Mouse (Mus musculus) liver, embryonic 15.5 days (tissue): ENCODE data around the gene Ube2l6. TPM values are rescaled to one million over a fixed set of nuclear protein-coding genes. Genes with fewer than 3 reads are reported as not detected.

Source experiments
- ATAC-seq: fragments of 200-750 bp; cut with Nextera tagmentation; 2 replicates; pipeline ENCODE4 v1.8.0; 2017; ENCODE audit warnings: moderate number of reproducible peaks, mild to moderate bottlenecking, moderate library complexity; ENCODE audit not compliant: insufficient read depth
- H3K27ac ChIP-seq: fragments of 300-500 bp; sonication (generic); replicated peaks from 2 replicates; pipeline ENCODE4 v1.5.1; 2015; ENCODE audit warnings: mild to moderate bottlenecking, inconsistent platforms
- H3K27me3 ChIP-seq: fragments of 300-500 bp; sonication (generic); 2 replicates; pipeline ENCODE4 v1.6.1; 2015; ENCODE audit warnings: mild to moderate bottlenecking, inconsistent platforms
- H3K36me3 ChIP-seq: fragments of 300-500 bp; sonication (generic); replicated peaks from 2 replicates; pipeline ENCODE4 v1.6.1; 2015; ENCODE audit warnings: moderate library complexity, mild to moderate bottlenecking, inconsistent platforms
- H3K4me1 ChIP-seq: fragments of 300-500 bp; sonication (generic); replicated peaks from 2 replicates; pipeline ENCODE4 v1.6.1; 2015; ENCODE audit warnings: inconsistent platforms
- H3K4me2 ChIP-seq: fragments of 300-500 bp; sonication (generic); 2 replicates; pipeline ENCODE4 v1.6.1; 2015; ENCODE audit warnings: moderate library complexity, mild to moderate bottlenecking, inconsistent platforms
- H3K4me3 ChIP-seq: fragments of 300-500 bp; sonication (generic); replicated peaks from 2 replicates; pipeline ENCODE4 v1.5.1; 2015; ENCODE audit warnings: mild to moderate bottlenecking, inconsistent platforms
- H3K9ac ChIP-seq: fragments of 300-500 bp; sonication (generic); 2 replicates; pipeline ENCODE4 v1.6.1; 2015; ENCODE audit warnings: moderate library complexity, mild to moderate bottlenecking, inconsistent platforms
- H3K9me3 ChIP-seq: fragments of 300-500 bp; sonication (generic); replicated peaks from 2 replicates; pipeline ENCODE4 v1.6.1; 2016; ENCODE audit warnings: inconsistent platforms
- WGBS: fragments of 180-500 bp; shearing (Covaris S2); methylation state at CpG from one replicate; pipeline ENCODE4 v1.1.7; 2015; ENCODE audit warnings: mixed read lengths; ENCODE audit not compliant: insufficient replicate concordance; 5-methylcytosine and 5-hydroxymethylcytosine counted together
- polyA plus RNA-seq: library from polyadenylated mRNA; unstranded; fragments of >200 nt; fragmentation: Nextera tagmentation; extraction: Ambion mirVana; gene quantifications from 2 replicates; pipeline ENCODE4 v1.2.1, GENCODE M21; 2015

The Ube2l6 gene
- polyA plus RNA-seq, 1 experiment from 2014 or later = 533 TPM

DNA sequence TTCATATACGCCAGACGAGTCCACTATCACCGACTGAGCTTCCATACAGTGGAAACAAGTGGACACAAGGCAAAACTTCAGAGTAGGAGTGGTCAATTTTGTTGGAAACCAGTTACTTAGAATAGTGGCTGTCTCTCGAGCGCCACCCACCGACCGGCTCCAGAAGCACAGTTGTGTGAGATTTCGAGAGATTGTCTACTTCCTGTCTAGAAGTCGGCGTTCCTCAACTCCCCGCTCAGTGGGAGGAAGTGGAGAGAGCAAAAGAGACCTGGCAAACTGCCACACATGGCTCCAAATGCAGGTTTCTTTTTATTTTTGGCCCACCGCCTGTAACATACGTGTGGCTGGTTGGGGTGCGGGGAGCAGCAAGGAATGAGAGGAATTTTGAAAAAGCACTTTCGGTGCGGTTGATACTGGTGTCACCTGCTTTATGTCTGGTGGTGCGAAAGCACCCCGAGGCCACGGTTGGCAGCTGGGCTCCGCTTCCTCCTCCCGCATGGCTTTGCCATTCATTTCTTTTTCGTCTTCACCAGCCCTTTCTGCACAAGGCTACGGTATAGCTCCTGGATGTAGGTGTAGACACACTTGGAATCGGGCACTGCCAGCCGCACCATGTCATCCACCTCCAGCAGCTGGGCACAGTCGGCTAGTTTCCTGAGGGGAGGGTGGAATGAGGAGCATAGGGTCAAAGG, 12.4 kb downstream of the Ube2l6 start:
- Histone ChIP-seq H3K4me3 (peak overlapping the region; percentile 43), H3K36me3 (peaks cover 50% of the 10 kb centered on the region), H3K4me2 (peak overlapping the region; percentile 79), H3K27me3 (peaks cover 10% of the 10 kb centered on the region), H3K27ac (peak overlapping the region; percentile 98), H3K9ac (peak overlapping the region; percentile 60), H3K4me1 (peaks cover 87% of the 10 kb centered on the region), H3K9me3 (no peaks in the 10 kb centered on the region)
- 25% methylated on average over 26 of the region's 26 CpGs for WGBS
- ATAC-seq = peak; percentile 2; the same call in 1 of the 2 replicates

DNA sequence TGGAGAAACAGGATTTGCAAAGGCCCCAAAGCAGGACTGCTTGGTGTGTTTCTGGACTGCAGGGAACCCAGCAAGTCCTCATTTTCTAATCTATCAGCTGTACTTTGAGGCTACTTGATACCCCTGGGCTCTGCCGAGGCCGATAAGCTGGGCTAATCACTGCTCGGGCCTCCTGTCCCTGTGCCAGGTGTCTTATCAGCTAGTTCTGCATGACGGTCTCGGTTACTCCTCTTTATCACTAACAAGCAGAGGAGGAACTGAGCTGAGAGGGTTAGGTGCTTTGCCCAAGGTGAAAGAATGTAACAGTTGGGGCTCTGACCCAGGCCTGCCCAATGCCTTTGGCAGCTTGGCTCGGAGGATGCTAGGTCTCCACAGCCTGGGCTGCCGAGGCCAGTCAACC, 13.3 kb downstream of the Ube2l6 start:
- Histone ChIP-seq H3K9ac (peak overlapping the region; percentile 66), H3K4me2 (peak overlapping the region; percentile 79), H3K27me3 (peaks cover 18% of the 10 kb centered on the region), H3K27ac (peak overlapping the region; percentile 98), H3K9me3 (no peaks in the 10 kb centered on the region), H3K36me3 (peaks cover 42% of the 10 kb centered on the region), H3K4me3 (peak overlapping the region; percentile 43), H3K4me1 (peaks cover 79% of the 10 kb centered on the region)
- WGBS = 19% methylated on average over 7 of the region's 7 CpGs
- peak; percentile 97 for ATAC-seq

DNA sequence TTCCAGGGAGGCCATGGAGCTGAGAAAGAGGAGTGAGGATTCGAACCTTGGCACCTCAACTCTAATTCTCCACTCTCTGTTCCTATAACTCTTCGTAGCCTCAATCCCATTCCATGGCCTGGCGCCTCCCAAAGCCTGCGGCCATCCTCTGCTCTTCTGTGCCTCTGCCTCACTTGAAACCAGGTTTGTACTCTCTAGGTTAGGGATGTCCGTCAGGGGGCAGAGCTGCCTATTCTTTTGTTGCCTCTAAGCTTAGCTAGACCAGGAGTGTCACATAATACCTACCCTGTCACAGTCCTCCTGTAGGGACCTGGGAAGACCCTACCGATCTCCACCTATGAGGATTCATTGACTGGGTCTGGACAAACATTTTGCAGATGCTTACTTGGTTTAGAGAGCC, 14.0 kb downstream of the Ube2l6 start:
- H3K4me1 ChIP-seq = peaks cover 73% of the 10 kb centered on the region
- ATAC-seq = no peak
- no peaks in the 10 kb centered on the region for H3K9me3 ChIP-seq
- H3K4me3 ChIP-seq = peak overlapping the region; percentile 43; the same call in 1 of the 2 replicates
- H3K9ac ChIP-seq = peak overlapping the region; percentile 66
- peak overlapping the region; percentile 79 for H3K4me2 ChIP-seq
- H3K27me3 ChIP-seq = peaks cover 24% of the 10 kb centered on the region
- H3K27ac ChIP-seq = peak overlapping the region; percentile 98
- WGBS = 67% methylated on average over 6 of the region's 6 CpGs
- peaks cover 35% of the 10 kb centered on the region for H3K36me3 ChIP-seq

- peaks cover 91% of the 10 kb centered on the region for H3K27me3 ChIP-seq
- H3K4me1 ChIP-seq = peaks cover 9% of the 10 kb centered on the region
Observed at GRCm38 (mm10) chr2:84819861-84820260, 21.2 kb downstream of the Ube2l6 start.

GRCm38 (mm10) chr2:84822552-84822951, 23.9 kb downstream of the Ube2l6 start, which contains the start of gene Smtnl1:
Gene Smtnl1, minus strand, starts transcription at chr2:84822652.
- Histone ChIP-seq H3K4me2 (no peak within 1 kb of the TSS), H3K9me3 (no peaks in the 10 kb centered on the region), H3K27ac (no peak within 1 kb of the TSS), H3K27me3 (peaks cover 74% of the 10 kb centered on the region), H3K4me3 (no peak within 1 kb of the TSS), H3K9ac (no peak within 1 kb of the TSS; the same call in 1 of the 2 replicates), H3K4me1 (peaks cover 21% of the 10 kb centered on the region), H3K36me3 (no peaks in the 10 kb centered on the region)
- WGBS = 41% methylated on average over 13 of the region's 13 CpGs
- no peak for ATAC-seq

More at GRCm38 (mm10) chr2:84819861-84820260, 21.2 kb downstream of the Ube2l6 start:
- 43% methylated on average over 3 of the region's 3 CpGs for WGBS
- H3K9me3 ChIP-seq = no peaks in the 10 kb centered on the region
- no peak overlapping the region for H3K4me3 ChIP-seq
- H3K36me3 ChIP-seq = no peaks in the 10 kb centered on the region
- no peak overlapping the region for H3K4me2 ChIP-seq
- no peak for ATAC-seq
- H3K27ac ChIP-seq = no peak overlapping the region
- H3K9ac ChIP-seq = no peak overlapping the region

DNA sequence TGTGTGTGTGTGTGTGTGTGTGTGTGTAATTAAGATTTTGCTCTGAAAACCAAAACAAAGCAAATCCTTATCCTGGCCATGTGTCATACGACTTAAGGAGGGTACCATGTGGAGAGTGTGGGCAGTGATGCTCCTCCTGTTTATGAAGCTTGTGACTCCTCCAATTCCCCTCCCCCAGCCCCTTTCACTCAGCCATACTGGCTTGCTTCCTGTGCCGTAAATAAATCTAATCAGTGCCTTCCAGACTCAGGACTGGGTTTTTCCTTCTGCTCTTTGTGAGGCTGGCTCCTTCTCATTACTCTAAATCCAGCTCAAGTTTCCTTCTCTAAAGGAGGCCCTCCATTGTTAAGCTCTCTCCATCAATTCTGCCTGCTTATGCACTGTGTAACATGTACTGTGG, 24.6 kb downstream of the Ube2l6 start:
- Histone ChIP-seq H3K36me3 (peaks cover under 1% of the 10 kb centered on the region; the same call in 1 of the 2 replicates), H3K4me2 (no peak overlapping the region), H3K27me3 (peaks cover 71% of the 10 kb centered on the region), H3K27ac (no peak overlapping the region), H3K4me1 (peaks cover 28% of the 10 kb centered on the region), H3K9me3 (no peaks in the 10 kb centered on the region), H3K4me3 (no peak overlapping the region), H3K9ac (no peak overlapping the region)
- ATAC-seq = no peak
- WGBS = 4% methylated on average over 2 of the region's 2 CpGs

GRCm38 (mm10) chr2:84826488-84827282, 28.1 kb downstream of the Ube2l6 start, which contains the start of gene Timm10:
Gene Timm10, plus strand, starts transcription at chr2:84826997.
- ATAC-seq = peak; percentile 74
- WGBS = under 1% methylated on average over 34 of the region's 34 CpGs
- peaks cover 41% of the 10 kb centered on the region for H3K4me1 ChIP-seq

GRCm38 (mm10) chr2:84827283-84827920, 28.8 kb downstream of the Ube2l6 start:
- H3K4me1 ChIP-seq = peaks cover 48% of the 10 kb centered on the region
- peaks cover 30% of the 10 kb centered on the region for H3K27me3 ChIP-seq
- no peaks in the 10 kb centered on the region for H3K9me3 ChIP-seq
- peak overlapping the region; percentile 89 for H3K27ac ChIP-seq
- peaks cover 31% of the 10 kb centered on the region for H3K36me3 ChIP-seq
- peak overlapping the region; percentile 87 for H3K4me2 ChIP-seq
- H3K9ac ChIP-seq = peak overlapping the region; percentile 59
- H3K4me3 ChIP-seq = peak overlapping the region; percentile 84
- under 1% methylated on average over 29 of the region's 29 CpGs for WGBS
- peak; percentile 80 for ATAC-seq

More at GRCm38 (mm10) chr2:84826488-84827282, 28.1 kb downstream of the Ube2l6 start, which contains the start of gene Timm10:
- Histone ChIP-seq H3K9me3 (no peaks in the 10 kb centered on the region), H3K27ac (peak within 1 kb of the TSS; percentile 89), H3K36me3 (peaks cover 31% of the 10 kb centered on the region), H3K27me3 (peaks cover 38% of the 10 kb centered on the region), H3K4me2 (peak within 1 kb of the TSS; percentile 87), H3K4me3 (peak within 1 kb of the TSS; percentile 84), H3K9ac (peak within 1 kb of the TSS; percentile 59)

DNA sequence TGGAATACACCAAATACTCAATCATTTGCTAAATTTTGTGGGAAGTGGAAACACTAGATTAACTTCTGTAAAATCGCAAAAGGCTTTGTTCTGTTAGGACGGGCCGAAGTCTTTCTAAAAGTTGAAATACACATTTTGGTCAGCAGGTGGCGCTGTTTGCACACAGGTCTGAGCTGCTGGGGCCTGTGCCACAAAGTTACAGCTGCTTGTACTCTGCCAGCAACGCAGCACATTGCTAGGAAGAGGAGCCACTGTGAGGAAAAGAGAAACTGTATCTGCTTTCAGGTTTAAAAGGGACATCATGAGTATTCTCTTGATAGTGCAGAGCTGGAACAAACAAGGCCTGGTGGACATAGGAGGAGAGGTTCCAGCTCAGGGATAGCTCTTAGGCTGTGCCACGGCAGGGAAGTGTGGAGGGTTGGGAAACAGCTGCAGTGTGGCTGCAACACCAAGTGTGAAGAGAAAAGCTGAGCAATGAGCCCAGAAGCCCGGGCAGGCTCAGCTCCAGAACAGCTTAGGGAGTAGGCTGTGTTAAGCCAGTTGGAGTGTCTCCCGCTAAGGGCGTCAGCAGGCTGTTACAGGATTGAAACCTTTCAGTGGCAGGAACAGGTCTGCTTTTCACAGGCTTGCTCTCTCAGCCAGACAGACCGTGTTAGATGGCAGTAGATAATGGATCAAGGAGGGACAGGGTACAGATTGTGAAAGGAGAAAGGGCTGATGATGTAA, 33.2 kb downstream of the Ube2l6 start:
- ATAC-seq = peak; percentile 56
- Histone ChIP-seq H3K4me3 (no peak overlapping the region), H3K27me3 (no peaks in the 10 kb centered on the region; the same call in 1 of the 2 replicates), H3K4me1 (peaks cover 35% of the 10 kb centered on the region), H3K9ac (no peak overlapping the region), H3K9me3 (no peaks in the 10 kb centered on the region), H3K4me2 (no peak overlapping the region), H3K36me3 (peaks cover 31% of the 10 kb centered on the region), H3K27ac (peak overlapping the region; percentile 57; the same call in 1 of the 2 replicates)
- WGBS = 30% methylated on average over 10 of the region's 10 CpGs

GRCm38 (mm10) chr2:84837107-84837506, 38.5 kb downstream of the Ube2l6 start:
- 70% methylated on average over 8 of the region's 8 CpGs for WGBS
- Histone ChIP-seq H3K9me3 (no peaks in the 10 kb centered on the region), H3K27me3 (peaks cover 6% of the 10 kb centered on the region; the same call in 1 of the 2 replicates), H3K27ac (0 out of 2 replicates have a peak overlapping the region, but pooled peaks have one; percentile 7), H3K4me1 (peaks cover 37% of the 10 kb centered on the region), H3K4me2 (0 out of 2 replicates have a peak overlapping the region, but pooled peaks have one; percentile 6), H3K4me3 (no peak overlapping the region), H3K36me3 (0 out of 2 replicates have a peak, but pooled peaks cover 4% of the 10 kb centered on the region), H3K9ac (no peak overlapping the region)
- ATAC-seq = no peak
